Mouse (Mus musculus): Measurements from ENCODE around the gene Atn1. TPM values are rescaled to one million over a fixed set of nuclear protein-coding genes. Genes with fewer than 3 reads are reported as not detected.

The Atn1 gene
- total and polyA plus RNA-seq, 3 experiments = 1.6 to 43.2 TPM; not detected in 1

GRCm38 (mm10) chr6:124724472-124724871 lies 31.9 kb downstream of the Atn1 start:
- TF ChIP-seq KAT2A (conservative IDR thresholded peaks at IDR 0.05; ENCODE audit: low read depth, low read length) (no peak), ZC3H11A (IDR thresholded peaks at IDR 0.05; ENCODE audit: low read depth, low read length) (no peak), MAX (IDR thresholded peaks at IDR 0.05; ENCODE audit: low read length) (no peak), POLR2AphosphoS2 (IDR thresholded peaks at IDR 0.05; ENCODE audit: low read length) (no peak), HCFC1 (IDR thresholded peaks at IDR 0.05; ENCODE audit: low read depth, low read length) (no peak), ZKSCAN1 (IDR thresholded peaks at IDR 0.05; ENCODE audit: low read depth, low read length) (no peak), MAFK (IDR thresholded peaks at IDR 0.05; ENCODE audit: borderline replicate concordance, low read depth, low read length) (peak; percentile 80), ELF1 (IDR thresholded peaks at IDR 0.05; ENCODE audit: low read depth, low read length) (no peak)
- H3K4me1 ChIP-seq (ENCODE audit: control insufficient read depth in 1 of 2, insufficient read depth in 2 of 2, low read length in 2 of 2) = peaks cover 0 to 7% of the 10 kb centered on the region in 2 experiments; a peak in 2 of 4 replicates
- H3K27ac ChIP-seq (ENCODE audit: control insufficient read depth, low read depth, low read length) = no peak overlapping the region
- DNase-seq (ENCODE audit: low read depth, low spot score) = no peak
- no peak overlapping the region for H3K9ac ChIP-seq (ENCODE audit: control insufficient read depth, low read depth, low read length, poor library complexity, severe bottlenecking)
- H3K36me3 ChIP-seq (ENCODE audit: control insufficient read depth in 1 of 2, insufficient read depth in 2 of 2, low read length in 2 of 2) = peaks cover 3 to 4% of the 10 kb centered on the region in 2 experiments
- H3K4me3 ChIP-seq (ENCODE audit: control insufficient read depth in 1 of 2, insufficient read depth in 1 of 2, low read depth in 2 of 2, low read length in 2 of 2) = no peak overlapping the region
- H3K27me3 ChIP-seq (ENCODE audit: control insufficient read depth in 1 of 2, insufficient read depth in 2 of 2, low read length in 2 of 2) = no peaks in the 10 kb centered on the region
- no peaks in the 10 kb centered on the region for H3K9me3 ChIP-seq (replicated peaks; ENCODE audit: insufficient read depth, low read length)
- no peaks in the 10 kb centered on the region for H3K79me2 ChIP-seq (ENCODE audit: control insufficient read depth, insufficient read depth, low read length, poor library complexity)

- H3K4me3 ChIP-seq (ENCODE audit: control insufficient read depth in 1 of 2, insufficient read depth in 1 of 2, low read depth in 2 of 2, low read length in 2 of 2) = no peak overlapping the region
- no peak for DNase-seq (ENCODE audit: low read depth, low spot score)
- no peaks in the 10 kb centered on the region for H3K79me2 ChIP-seq (ENCODE audit: control insufficient read depth, insufficient read depth, low read length, poor library complexity)
- H3K9me3 ChIP-seq (replicated peaks; ENCODE audit: insufficient read depth, low read length) = no peaks in the 10 kb centered on the region
- TF ChIP-seq EP300 (IDR thresholded peaks at IDR 0.05; ENCODE audit: low read depth in 1 of 2, low read length in 2 of 2) = no peak
- no peak for TF ChIP-seq ZNF384 (IDR thresholded peaks at IDR 0.05; ENCODE audit: low read depth, low read length)
- TF ChIP-seq RCOR1 (IDR thresholded peaks at IDR 0.05; ENCODE audit: low read depth, low read length) = no peak
- no peak for TF ChIP-seq NELFE (IDR thresholded peaks at IDR 0.05; ENCODE audit: low read depth, low read length)
- no peak for TF ChIP-seq ELF1 (IDR thresholded peaks at IDR 0.05; ENCODE audit: low read depth, low read length)
- TF ChIP-seq TBP (IDR thresholded peaks at IDR 0.05; ENCODE audit: low read depth, low read length) = no peak
- TF ChIP-seq GATA1 (IDR thresholded peaks at IDR 0.05; ENCODE audit: low read depth, low read length) = no peak
- H3K27me3 ChIP-seq (ENCODE audit: control insufficient read depth in 1 of 2, insufficient read depth in 2 of 2, low read length in 2 of 2) = no peaks in the 10 kb centered on the region
- peaks cover 3 to 13% of the 10 kb centered on the region in 2 experiments for H3K36me3 ChIP-seq (ENCODE audit: control insufficient read depth in 1 of 2, insufficient read depth in 2 of 2, low read length in 2 of 2)
- H3K27ac ChIP-seq (ENCODE audit: control insufficient read depth, low read depth, low read length) = no peak overlapping the region
- H3K4me1 ChIP-seq (ENCODE audit: control insufficient read depth in 1 of 2, insufficient read depth in 2 of 2, low read length in 2 of 2) = peaks cover 3 to 16% of the 10 kb centered on the region in 2 experiments; a peak in 3 of 4 replicates
- no peak overlapping the region for H3K9ac ChIP-seq (ENCODE audit: control insufficient read depth, low read depth, low read length, poor library complexity, severe bottlenecking)
Observed at GRCm38 (mm10) chr6:124723541-124723940, 32.8 kb downstream of the Atn1 start.

- Histone ChIP-seq H3K9ac (ENCODE audit: control insufficient read depth, low read depth, low read length, poor library complexity, severe bottlenecking) (no peak overlapping the region), H3K4me3 (ENCODE audit: control insufficient read depth in 1 of 2, insufficient read depth in 1 of 2, low read depth in 2 of 2, low read length in 2 of 2) (no peak overlapping the region), H3K9me3 (replicated peaks; ENCODE audit: insufficient read depth, low read length) (no peaks in the 10 kb centered on the region), H3K27ac (ENCODE audit: control insufficient read depth, low read depth, low read length) (no peak overlapping the region), H3K4me1 (ENCODE audit: control insufficient read depth in 1 of 2, insufficient read depth in 2 of 2, low read length in 2 of 2) (peaks cover 3 to 17% of the 10 kb centered on the region in 2 experiments; a peak in 3 of 4 replicates), H3K27me3 (ENCODE audit: control insufficient read depth in 1 of 2, insufficient read depth in 2 of 2, low read length in 2 of 2) (no peaks in the 10 kb centered on the region), H3K36me3 (ENCODE audit: control insufficient read depth in 1 of 2, insufficient read depth in 2 of 2, low read length in 2 of 2) (peaks cover 3 to 14% of the 10 kb centered on the region in 2 experiments), H3K79me2 (ENCODE audit: control insufficient read depth, insufficient read depth, low read length, poor library complexity) (no peaks in the 10 kb centered on the region)
- TF ChIP-seq POLR2A (IDR thresholded peaks at IDR 0.05; ENCODE audit: control insufficient read depth in 1 of 2, insufficient read depth in 1 of 2, low read depth in 1 of 2, low read length in 2 of 2, poor library complexity in 1 of 2) (no peak), USF2 (IDR thresholded peaks at IDR 0.05; ENCODE audit: borderline replicate concordance in 1 of 2, insufficient read depth in 1 of 2, low read depth in 1 of 2, low read length in 2 of 2) (no peak), TBP (IDR thresholded peaks at IDR 0.05; ENCODE audit: low read depth, low read length) (no peak), MYC (IDR thresholded peaks at IDR 0.05; ENCODE audit: low read depth, low read length) (no peak), POLR2AphosphoS5 (IDR thresholded peaks at IDR 0.05; ENCODE audit: borderline replicate concordance, low read depth, low read length) (no peak), UBTF (IDR thresholded peaks at IDR 0.05; ENCODE audit: borderline replicate concordance, insufficient read depth, low read depth, low read length) (no peak), MAZ (IDR thresholded peaks at IDR 0.05; ENCODE audit: low read depth, low read length) (no peak), MAFK (IDR thresholded peaks at IDR 0.05; ENCODE audit: borderline replicate concordance, low read depth, low read length) (no peak), ZMIZ1 (IDR thresholded peaks at IDR 0.05; ENCODE audit: low read depth, low read length) (no peak), NELFE (IDR thresholded peaks at IDR 0.05; ENCODE audit: low read depth, low read length) (no peak), ETS1 (IDR thresholded peaks at IDR 0.05; ENCODE audit: low read depth, low read length) (no peak)
- DNase-seq (ENCODE audit: low read depth, low spot score) = no peak
Observed at GRCm38 (mm10) chr6:124722876-124723473, 33.3 kb downstream of the Atn1 start.
